Mouse (Mus musculus) midbrain, embryonic 16.5 days (tissue): Measurements from ENCODE around the gene Gfra1. TPM values are rescaled to one million over a fixed set of nuclear protein-coding genes. Genes with fewer than 3 reads are reported as not detected.

Source experiments
- ATAC-seq: fragments of 200-750 bp; cut with Nextera tagmentation; 2 replicates; pipeline ENCODE4 v1.8.0; 2017; ENCODE audit warnings: moderate TSS enrichment
- H3K27ac ChIP-seq: fragments of 300-500 bp; sonication (generic); 2 replicates; pipeline ENCODE4 v1.5.1; 2014; ENCODE audit warnings: mild to moderate bottlenecking, low read length, mixed read lengths
- H3K27me3 ChIP-seq: fragments of 300-500 bp; sonication (generic); 2 replicates; pipeline ENCODE4 v1.6.1; 2014; ENCODE audit warnings: low read depth, low read length, mixed read lengths; ENCODE audit not compliant: control insufficient read depth, insufficient read depth
- H3K36me3 ChIP-seq: fragments of 300-500 bp; sonication (generic); 2 replicates; pipeline ENCODE4 v1.6.1; 2014; ENCODE audit warnings: mild to moderate bottlenecking, low read length, moderate library complexity, mixed read lengths; ENCODE audit not compliant: control insufficient read depth, insufficient read depth
- H3K4me1 ChIP-seq: fragments of 300-500 bp; sonication (generic); 2 replicates; pipeline ENCODE4 v1.6.1; 2014; ENCODE audit warnings: mild to moderate bottlenecking, low read length, mixed read lengths; ENCODE audit not compliant: control insufficient read depth, insufficient read depth
- H3K4me2 ChIP-seq: fragments of 300-500 bp; sonication (generic); 2 replicates; pipeline ENCODE4 v1.6.1; 2014; ENCODE audit warnings: mild to moderate bottlenecking, low read length, mixed read lengths
- H3K4me3 ChIP-seq: fragments of 300-500 bp; sonication (generic); 2 replicates; pipeline ENCODE4 v1.5.1; 2014; ENCODE audit warnings: low read depth, mild to moderate bottlenecking, low read length, moderate library complexity, mixed read lengths
- H3K9ac ChIP-seq: fragments of 300-500 bp; sonication (generic); 2 replicates; pipeline ENCODE4 v1.6.1; 2014; ENCODE audit warnings: low read depth, low read length, mixed read lengths
- H3K9me3 ChIP-seq: fragments of 300-500 bp; sonication (generic); replicated peaks from 2 replicates; pipeline ENCODE4 v1.6.1; 2014; ENCODE audit warnings: mild to moderate bottlenecking, low read length, mixed read lengths; ENCODE audit not compliant: control insufficient read depth, poor library complexity, severe bottlenecking
- WGBS: fragments of 180-500 bp; shearing (Covaris S2); extraction: QIAGEN DNeasy Blood & Tissue Kit; methylation state at CpG from one replicate; pipeline ENCODE4 v1.1.7; 2014; 5-methylcytosine and 5-hydroxymethylcytosine counted together
- polyA plus RNA-seq: library from polyadenylated mRNA; unstranded; fragments of >200 nt; fragmentation: Nextera tagmentation; extraction: Ambion mirVana; gene quantifications from 2 replicates; pipeline ENCODE4 v1.2.1, GENCODE M21; 2015

The Gfra1 gene
- polyA plus RNA-seq, 1 experiment from 2014 or later = 45.0 TPM

GRCm38 (mm10) chr19:58435877-58436276 lies 19.8 kb downstream of the Gfra1 start:
- no peak for ATAC-seq
- 82% methylated on average over 5 of the region's 5 CpGs for WGBS

GRCm38 (mm10) chr19:58432840-58433239 lies 22.9 kb downstream of the Gfra1 start:
- Histone ChIP-seq H3K9ac (no peak overlapping the region), H3K4me3 (no peak overlapping the region), H3K4me2 (no peak overlapping the region), H3K9me3 (no peaks in the 10 kb centered on the region), H3K27me3 (no peaks in the 10 kb centered on the region), H3K4me1 (peaks cover 8% of the 10 kb centered on the region; the same call in 1 of the 2 replicates), H3K36me3 (no peaks in the 10 kb centered on the region), H3K27ac (no peak overlapping the region)
- WGBS = 88% methylated on average over 5 of the region's 5 CpGs
- ATAC-seq = no peak

More at GRCm38 (mm10) chr19:58435877-58436276, 19.8 kb downstream of the Gfra1 start:
- Histone ChIP-seq H3K4me1 (peaks cover 8% of the 10 kb centered on the region; the same call in 1 of the 2 replicates), H3K36me3 (no peaks in the 10 kb centered on the region), H3K4me3 (no peak overlapping the region), H3K9ac (no peak overlapping the region), H3K4me2 (no peak overlapping the region), H3K27me3 (no peaks in the 10 kb centered on the region), H3K9me3 (no peaks in the 10 kb centered on the region), H3K27ac (no peak overlapping the region)

GRCm38 (mm10) chr19:58428546-58428945 lies 27.2 kb downstream of the Gfra1 start:
- Histone ChIP-seq H3K27me3 (no peaks in the 10 kb centered on the region), H3K4me2 (no peak overlapping the region), H3K9ac (no peak overlapping the region), H3K4me1 (no peaks in the 10 kb centered on the region), H3K4me3 (no peak overlapping the region), H3K36me3 (no peaks in the 10 kb centered on the region), H3K9me3 (no peaks in the 10 kb centered on the region), H3K27ac (no peak overlapping the region)
- no peak for ATAC-seq
- 81% methylated on average over 4 of the region's 4 CpGs for WGBS

GRCm38 (mm10) chr19:58427348-58427747 lies 28.4 kb downstream of the Gfra1 start:
- no peaks in the 10 kb centered on the region for H3K27me3 ChIP-seq
- no peak overlapping the region for H3K27ac ChIP-seq
- H3K9ac ChIP-seq = no peak overlapping the region
- 97% methylated on average over 2 of the region's 2 CpGs for WGBS
- no peak for ATAC-seq
- H3K36me3 ChIP-seq = no peaks in the 10 kb centered on the region
- no peaks in the 10 kb centered on the region for H3K4me1 ChIP-seq
- H3K9me3 ChIP-seq = no peaks in the 10 kb centered on the region
- H3K4me3 ChIP-seq = no peak overlapping the region
- H3K4me2 ChIP-seq = no peak overlapping the region

- Histone ChIP-seq H3K27ac (no peak overlapping the region), H3K4me3 (no peak overlapping the region), H3K27me3 (no peaks in the 10 kb centered on the region), H3K36me3 (no peaks in the 10 kb centered on the region), H3K9me3 (no peaks in the 10 kb centered on the region), H3K9ac (no peak overlapping the region), H3K4me2 (no peak overlapping the region), H3K4me1 (no peaks in the 10 kb centered on the region; the same call in 1 of the 2 replicates)
- no peak for ATAC-seq
- 92% methylated on average over 2 of the region's 2 CpGs for WGBS
Measured at GRCm38 (mm10) chr19:58424928-58425327, 30.8 kb downstream of the Gfra1 start.

- Histone ChIP-seq H3K27me3 (no peaks in the 10 kb centered on the region), H3K9me3 (no peaks in the 10 kb centered on the region), H3K36me3 (no peaks in the 10 kb centered on the region), H3K4me3 (no peak overlapping the region), H3K9ac (no peak overlapping the region), H3K4me2 (no peak overlapping the region), H3K27ac (no peak overlapping the region), H3K4me1 (no peaks in the 10 kb centered on the region; the same call in 1 of the 2 replicates)
- WGBS = 80% methylated on average over 3 of the region's 3 CpGs
- no peak for ATAC-seq
Measured at GRCm38 (mm10) chr19:58424179-58424578, 31.5 kb downstream of the Gfra1 start.

- no peak overlapping the region for H3K4me2 ChIP-seq
- H3K9me3 ChIP-seq = no peaks in the 10 kb centered on the region
- no peak overlapping the region for H3K27ac ChIP-seq
- H3K27me3 ChIP-seq = no peaks in the 10 kb centered on the region
- H3K4me1 ChIP-seq = no peaks in the 10 kb centered on the region; the same call in 1 of the 2 replicates
- H3K36me3 ChIP-seq = no peaks in the 10 kb centered on the region
- no peak overlapping the region for H3K4me3 ChIP-seq
- 89% methylated on average over 4 of the region's 4 CpGs for WGBS
- no peak overlapping the region for H3K9ac ChIP-seq
- ATAC-seq = no peak
Measured at GRCm38 (mm10) chr19:58422916-58423493, 32.7 kb downstream of the Gfra1 start.

GRCm38 (mm10) chr19:58419685-58420084 lies 36.0 kb downstream of the Gfra1 start:
- Histone ChIP-seq H3K27me3 (no peaks in the 10 kb centered on the region), H3K4me2 (no peak overlapping the region), H3K9me3 (no peaks in the 10 kb centered on the region), H3K9ac (no peak overlapping the region), H3K4me1 (no peaks in the 10 kb centered on the region; the same call in 1 of the 2 replicates), H3K36me3 (no peaks in the 10 kb centered on the region), H3K27ac (no peak overlapping the region), H3K4me3 (no peak overlapping the region)
- no peak for ATAC-seq
- 59% methylated on average over 3 of the region's 3 CpGs for whole genome bisulfite sequencing

- Histone ChIP-seq H3K27ac (no peak overlapping the region), H3K9me3 (no peaks in the 10 kb centered on the region), H3K4me3 (no peak overlapping the region), H3K4me2 (no peak overlapping the region), H3K4me1 (no peaks in the 10 kb centered on the region; the same call in 1 of the 2 replicates), H3K9ac (no peak overlapping the region), H3K36me3 (no peaks in the 10 kb centered on the region), H3K27me3 (no peaks in the 10 kb centered on the region)
- 94% methylated on average over 3 of the region's 3 CpGs for WGBS
- ATAC-seq = no peak
Measured at GRCm38 (mm10) chr19:58419278-58419677, 36.4 kb downstream of the Gfra1 start.
